Mouse (Mus musculus): ENCODE data around the gene Adgrg5.

GRCm38 (mm10) chr8:94916311-94916959 is 7.1 kb upstream of the Adgrg5 start:
- TF ChIP-seq CTCF (conservative IDR thresholded peaks at IDR 0.05; ENCODE audit: insufficient read depth, insufficient read length, low read depth, low read length) (no peak), POLR2A (IDR thresholded peaks at IDR 0.05; ENCODE audit: low read depth, low read length) (no peak)
